Mouse (Mus musculus) brain, adult 10 weeks (tissue): ENCODE data around the gene Gm4858. TPM values are rescaled to one million over a fixed set of nuclear protein-coding genes. Genes with fewer than 3 reads are reported as not detected.

Experiments used
- polyA plus RNA-seq: library from polyadenylated mRNA; stranded (reverse); fragments of 350-450 nt; fragmentation: Illumina TruSeq; extraction: RNeasy Lipid Tissue Mini Kit (QIAGEN cat#74804); gene quantifications from one replicate; pipeline ENCODE4 v1.2.3, GENCODE M21; 2015; ENCODE audit warnings: low read depth, low replicate concordance

Gene Gm4858
- not detected for polyA plus RNA-seq

GRCm38 (mm10) chr3:93068523-93068922 lies at the start of gene Gm4858:
Gene Gm4858 (plus strand): TSS chr3:93068823.

DNA sequence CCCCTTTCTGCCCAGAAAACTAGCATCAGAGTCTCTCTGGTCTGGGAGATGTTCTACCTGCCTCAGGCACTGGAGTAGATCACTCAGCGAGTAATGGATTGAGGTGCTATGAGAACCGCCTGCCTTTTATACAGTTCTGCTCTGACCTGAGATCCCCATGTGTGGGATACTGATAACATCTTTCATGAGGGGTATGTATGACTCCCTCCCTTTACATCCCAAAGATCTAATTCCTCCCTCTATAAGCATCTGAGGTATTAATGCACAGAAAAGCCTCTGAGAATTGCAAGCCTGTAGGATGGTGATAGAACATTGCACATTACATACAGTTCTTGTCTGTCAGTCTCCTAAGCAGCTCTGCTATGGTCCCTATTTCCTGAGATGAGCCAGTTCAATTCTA lies 49.7 kb upstream of the Gm4858 start, which contains the start of gene Lce1m:
Gene Lce1m (minus strand): TSS at position 101 of the 400 bp plus-strand sequence.

Other genes starting within 250 kb of the Gm4858 start
- gene Kprp, start 241.6 kb upstream of the Gm4858 start, polyA plus RNA-seq: not detected
- gene Lce1l, start 217.5 kb upstream of the Gm4858 start, polyA plus RNA-seq: not detected
- not detected for gene 2310050C09Rik, start 198.6 kb upstream of the Gm4858 start, polyA plus RNA-seq
- gene Lce3a, start 142.6 kb upstream of the Gm4858 start, polyA plus RNA-seq: not detected
- gene Lce3b, start 135.8 kb upstream of the Gm4858 start, polyA plus RNA-seq: not detected
- not detected for gene Lce3c, start 124.3 kb upstream of the Gm4858 start, polyA plus RNA-seq
- not detected for gene Lce3d, start 111.4 kb upstream of the Gm4858 start, polyA plus RNA-seq
- not detected for gene Lce3e, start 101.8 kb upstream of the Gm4858 start, polyA plus RNA-seq
- gene Lce3f, start 76.6 kb upstream of the Gm4858 start, polyA plus RNA-seq: not detected
- not detected for gene Crct1, start 53.1 kb upstream of the Gm4858 start, polyA plus RNA-seq
- not detected for gene Lce1m, start 49.8 kb upstream of the Gm4858 start, polyA plus RNA-seq
- not detected for gene Crnn, start 76.0 kb downstream of the Gm4858 start, polyA plus RNA-seq
- gene Flg2, start 128.5 kb downstream of the Gm4858 start, polyA plus RNA-seq: not detected
- gene Flg, start 204.7 kb downstream of the Gm4858 start, polyA plus RNA-seq: not detected